Mouse (Mus musculus) ovary, postnatal 36 days (tissue): Measurements from ENCODE around the gene Lhx6.

Source experiments
- DNase-seq: peaks from one replicate; pipeline ENCODE4 v3.0.0; 2022; ENCODE audit warnings: low spot score, mixed read lengths

Lhx6 gene

GRCm38 (mm10) chr2:36035413-36036081, 69.7 kb downstream of the Lhx6 start:
- no peak for DNase-seq

DNA sequence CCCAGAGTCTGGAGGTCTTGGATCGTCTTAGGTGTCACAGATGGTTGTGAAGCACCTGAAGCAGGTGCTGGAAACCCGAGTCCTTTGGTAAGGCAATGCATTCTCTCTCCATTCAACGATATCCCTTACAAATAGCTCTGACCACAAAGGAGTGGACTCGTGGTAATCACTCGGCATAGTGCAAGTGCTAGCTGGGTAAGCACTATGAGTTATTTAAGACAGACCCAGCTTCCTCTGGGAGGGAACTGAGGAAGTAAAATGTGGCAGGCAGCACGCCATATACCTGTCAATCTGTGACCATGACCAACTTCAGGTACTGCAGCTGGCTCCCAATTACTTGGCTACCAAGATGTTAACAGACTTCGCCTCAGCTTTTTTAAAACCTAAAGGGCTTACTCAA, 70.3 kb downstream of the Lhx6 start:
- DNase-seq, result no peak

DNA sequence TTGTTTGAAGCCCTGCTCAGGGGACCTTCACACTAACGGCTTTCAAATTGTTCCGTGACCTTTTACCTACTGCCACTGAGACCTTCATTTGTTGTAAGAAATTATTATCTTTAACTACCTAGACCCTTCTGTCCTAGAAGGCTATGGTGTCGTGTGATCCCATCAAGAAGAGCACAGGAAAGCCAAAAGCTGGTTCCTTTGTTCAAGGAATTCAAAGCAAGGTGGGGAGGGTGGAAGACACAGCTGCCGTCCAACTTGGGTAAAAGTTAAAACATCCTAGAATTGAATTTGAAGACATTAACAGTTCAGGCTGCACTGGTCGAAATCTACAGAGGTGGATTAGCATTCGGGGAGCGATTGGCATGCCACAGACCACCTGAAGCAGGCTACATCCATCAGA, 71.2 kb downstream of the Lhx6 start:
- DNase-seq, result no peak

DNA sequence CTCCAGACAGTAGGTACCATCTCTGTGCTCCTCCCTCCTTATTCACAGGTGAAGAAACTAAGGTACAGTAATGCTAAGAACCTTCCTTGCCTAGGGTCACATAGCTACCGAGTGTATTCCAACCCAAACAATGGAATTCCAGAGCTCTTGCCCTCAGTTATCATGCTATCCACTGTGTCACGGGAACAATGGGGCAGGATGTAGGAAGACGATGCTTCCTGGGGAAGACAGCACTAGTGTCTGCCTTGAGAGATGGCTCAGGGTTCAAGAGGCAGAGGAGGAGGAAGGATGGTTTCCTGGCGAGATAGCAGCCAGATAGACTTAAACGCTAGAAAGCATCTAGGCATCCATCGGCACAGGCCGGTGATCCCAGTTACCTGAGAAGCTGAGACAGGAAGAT, 72.3 kb downstream of the Lhx6 start:
- DNase-seq, result no peak
